Mouse (Mus musculus): ENCODE results near the gene Pdcd2l. TPM values are rescaled to one million over a fixed set of nuclear protein-coding genes. Genes with fewer than 3 reads are reported as not detected.
A peak's percentile ranks its signal among the peaks of the same experiment; 100 is the strongest.

Gene Pdcd2l
- 82.2 and 85.5 TPM in 2 replicates for polyA plus RNA-seq (2016; fragmentation: Nextera tagmentation; extraction: Ambion mirVana)

DNA sequence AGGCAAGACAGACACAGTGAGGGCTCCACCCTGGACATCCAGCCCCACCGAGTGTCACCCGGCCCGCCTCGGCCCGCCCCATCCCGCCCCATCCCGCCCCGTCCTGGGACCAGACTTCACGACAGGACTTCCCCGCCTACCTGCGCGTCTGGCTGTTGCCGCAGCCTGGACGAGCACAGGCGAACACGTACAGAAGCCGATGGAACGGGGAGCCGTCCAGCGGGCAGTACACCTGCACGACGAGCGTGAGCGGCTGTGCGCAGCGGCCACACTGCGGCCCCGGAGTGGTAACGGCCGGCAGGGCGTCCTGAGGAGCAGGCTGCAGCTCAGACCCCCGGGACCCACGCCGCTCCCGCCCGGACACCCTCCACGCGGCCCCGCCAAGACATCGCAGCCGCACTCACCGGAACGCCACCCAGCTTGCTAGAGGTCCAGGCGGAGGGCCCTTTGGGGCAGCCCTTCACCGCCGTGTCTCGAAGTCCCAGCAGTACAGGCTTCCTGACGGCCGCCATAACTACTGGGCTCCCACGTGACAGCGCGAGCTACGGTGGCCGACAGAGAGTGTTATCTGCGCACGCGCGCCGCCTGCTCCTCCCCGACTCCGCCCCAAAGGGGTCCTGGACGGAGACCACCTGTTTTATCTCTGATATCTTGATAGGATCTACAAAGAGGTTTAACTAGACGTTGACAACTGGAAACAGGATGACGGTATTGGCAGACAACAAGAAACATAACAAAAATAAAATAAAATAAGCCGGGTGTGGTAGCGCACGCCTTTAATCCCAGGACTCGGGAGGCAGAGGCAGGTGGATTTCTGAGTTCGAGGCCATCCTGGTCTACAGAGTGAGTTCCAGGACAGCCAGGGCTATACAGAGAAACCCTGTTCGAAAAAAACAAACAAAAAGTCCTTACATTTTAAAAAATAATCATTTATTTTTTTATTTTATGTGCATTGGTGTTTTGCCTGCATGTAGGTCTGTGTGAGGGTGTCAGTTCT is at the start of gene Pdcd2l:
Gene Pdcd2l, minus strand, starts transcription at position 530 of the 997 bp plus-strand sequence.
- H3K27ac ChIP-seq: peak within 1 kb of the TSS; percentile 92
- WGBS: 3% methylated on average over 70 of the region's 70 CpGs
- H3K9me3 ChIP-seq: no peaks in the 10 kb centered on the region; the same call in 1 of the 2 replicates
- peak; percentile 94 for DNase-seq (ENCODE audit: low spot score)
- peaks cover 8% of the 10 kb centered on the region for H3K4me1 ChIP-seq (replicated peaks)
- peaks cover 40% of the 10 kb centered on the region for H3K36me3 ChIP-seq
- no peaks in the 10 kb centered on the region for H3K27me3 ChIP-seq (ENCODE audit: insufficient read depth, poor library complexity, severe bottlenecking)
- H3K4me3 ChIP-seq: peak within 1 kb of the TSS; percentile 99

DNA sequence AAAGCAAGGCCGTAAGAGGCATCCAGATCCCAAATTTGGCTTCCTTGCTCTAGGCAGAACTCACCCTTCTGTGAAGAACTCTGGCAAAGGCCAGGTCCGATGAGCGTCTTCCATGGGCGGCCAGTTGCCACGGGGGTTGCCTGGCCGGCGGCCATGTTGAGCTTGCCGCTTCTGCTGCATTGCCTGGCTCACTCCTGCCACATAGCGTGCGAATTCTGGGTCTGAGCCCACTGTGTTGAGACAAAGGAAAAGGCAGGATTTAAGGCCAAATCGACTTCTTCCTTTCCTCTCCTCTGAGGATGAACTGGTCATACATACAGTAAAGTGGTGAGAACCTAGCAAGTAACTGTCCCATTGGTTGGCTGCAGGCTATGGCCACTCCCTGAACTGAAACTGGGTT is 45.7 kb upstream of the Pdcd2l start:
- H3K4me1 ChIP-seq (replicated peaks): no peaks in the 10 kb centered on the region
- H3K4me3 ChIP-seq: no peak overlapping the region
- no peak for DNase-seq (ENCODE audit: low spot score)
- H3K27me3 ChIP-seq (ENCODE audit: insufficient read depth, poor library complexity, severe bottlenecking): no peaks in the 10 kb centered on the region
- no peaks in the 10 kb centered on the region for H3K9me3 ChIP-seq
- WGBS: 94% methylated on average over 11 of the region's 11 CpGs
- H3K27ac ChIP-seq: no peak overlapping the region
- peaks cover 80% of the 10 kb centered on the region for H3K36me3 ChIP-seq

DNA sequence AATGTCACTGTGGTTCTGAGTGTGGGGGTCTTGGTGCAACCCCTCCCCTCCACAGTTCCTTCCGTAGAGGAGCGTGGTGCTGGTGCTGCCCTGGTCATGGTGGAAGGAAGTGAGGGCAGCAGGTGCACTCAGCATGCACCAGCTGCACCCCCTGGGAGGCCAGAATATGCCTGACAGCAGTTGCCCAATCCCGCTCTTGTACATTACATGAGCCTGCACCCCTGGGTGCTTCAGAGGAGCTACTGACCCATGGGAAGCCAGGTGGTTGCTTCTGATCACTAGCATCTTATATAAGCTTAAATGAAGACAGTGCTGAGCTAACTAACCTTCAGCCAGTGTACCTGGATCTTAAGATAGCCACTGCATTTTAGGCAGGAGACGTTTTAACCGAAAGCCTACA is 41.6 kb upstream of the Pdcd2l start:
- Histone ChIP-seq H3K9me3 (no peaks in the 10 kb centered on the region), H3K27ac (no peak overlapping the region), H3K36me3 (peaks cover 62% of the 10 kb centered on the region), H3K4me1 (replicated peaks) (peaks cover 15% of the 10 kb centered on the region), H3K4me3 (no peak overlapping the region), H3K27me3 (ENCODE audit: insufficient read depth, poor library complexity, severe bottlenecking) (no peaks in the 10 kb centered on the region)
- no peak for DNase-seq (ENCODE audit: low spot score)
- WGBS: 93% methylated on average over 5 of the region's 5 CpGs

DNA sequence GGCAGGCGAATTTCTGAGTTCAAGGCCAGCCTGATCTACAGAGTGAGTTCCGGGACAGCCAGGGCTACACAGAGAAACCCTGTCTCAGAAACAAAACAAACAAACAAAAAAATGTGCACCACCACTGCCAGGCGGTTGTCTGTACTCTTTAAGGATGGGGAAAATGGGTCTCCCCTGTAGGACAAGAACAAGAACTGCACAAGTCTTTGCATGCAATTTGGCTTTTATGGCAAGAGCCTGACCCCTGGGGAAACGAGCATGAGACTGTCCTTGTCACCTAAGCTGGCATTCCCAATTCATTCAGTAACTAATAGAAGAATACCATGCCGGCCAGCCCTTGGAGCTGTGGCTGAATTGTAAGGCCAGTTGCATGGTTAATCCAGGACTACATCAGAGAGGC is 39.1 kb upstream of the Pdcd2l start:
- H3K4me1 ChIP-seq (replicated peaks): peaks cover 17% of the 10 kb centered on the region
- DNase-seq (ENCODE audit: low spot score): no peak
- no peaks in the 10 kb centered on the region for H3K27me3 ChIP-seq (ENCODE audit: insufficient read depth, poor library complexity, severe bottlenecking)
- 86% methylated on average over 5 of the region's 5 CpGs for WGBS
- H3K9me3 ChIP-seq: no peaks in the 10 kb centered on the region
- no peak overlapping the region for H3K4me3 ChIP-seq
- H3K36me3 ChIP-seq: peaks cover 47% of the 10 kb centered on the region
- no peak overlapping the region for H3K27ac ChIP-seq

DNA sequence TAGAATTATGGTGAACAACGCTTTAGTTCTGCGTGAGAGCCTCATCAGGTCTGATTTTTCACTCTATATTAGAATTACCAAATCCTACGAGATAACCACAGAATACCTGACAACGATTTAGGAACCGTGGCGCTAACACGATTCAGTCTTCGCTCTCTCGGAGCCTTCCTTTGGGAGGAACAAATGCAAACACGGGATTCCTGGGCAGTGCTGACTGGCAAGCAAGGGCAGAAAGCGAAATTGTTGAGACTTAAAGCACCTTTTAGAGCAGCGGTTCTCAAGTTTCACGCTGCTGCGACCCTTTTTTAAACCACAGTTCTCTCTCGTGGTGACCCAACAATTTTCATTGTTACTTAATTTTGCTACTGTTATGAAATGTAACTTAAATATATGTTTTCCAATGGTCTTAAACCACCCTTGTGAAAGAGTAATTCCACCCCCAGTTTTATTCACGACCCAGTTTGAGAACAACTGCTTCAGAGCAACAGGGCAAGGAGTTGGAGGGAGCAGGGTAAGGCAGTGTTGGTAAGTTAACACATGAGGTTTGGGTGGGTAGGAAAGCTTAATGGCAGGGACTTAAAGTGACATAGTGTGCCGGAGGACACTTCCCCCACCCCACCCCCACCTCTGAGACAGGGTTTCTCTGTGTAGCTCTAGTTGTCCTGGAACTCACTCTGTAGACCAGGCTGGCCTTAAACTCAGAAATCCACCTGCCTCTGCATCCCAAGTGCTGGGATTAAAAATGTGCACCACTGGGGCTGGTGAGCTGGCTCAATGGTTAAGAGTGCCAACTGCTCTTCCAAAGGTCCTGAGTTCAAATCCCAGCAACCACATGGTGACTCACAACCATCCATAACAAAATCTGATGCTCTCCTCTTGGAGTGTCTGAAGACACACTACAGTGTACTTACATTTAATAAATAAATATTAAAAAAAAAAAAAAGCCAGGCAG is 38.4 kb upstream of the Pdcd2l start:
- DNase-seq (ENCODE audit: low spot score): peak; percentile 41

DNA sequence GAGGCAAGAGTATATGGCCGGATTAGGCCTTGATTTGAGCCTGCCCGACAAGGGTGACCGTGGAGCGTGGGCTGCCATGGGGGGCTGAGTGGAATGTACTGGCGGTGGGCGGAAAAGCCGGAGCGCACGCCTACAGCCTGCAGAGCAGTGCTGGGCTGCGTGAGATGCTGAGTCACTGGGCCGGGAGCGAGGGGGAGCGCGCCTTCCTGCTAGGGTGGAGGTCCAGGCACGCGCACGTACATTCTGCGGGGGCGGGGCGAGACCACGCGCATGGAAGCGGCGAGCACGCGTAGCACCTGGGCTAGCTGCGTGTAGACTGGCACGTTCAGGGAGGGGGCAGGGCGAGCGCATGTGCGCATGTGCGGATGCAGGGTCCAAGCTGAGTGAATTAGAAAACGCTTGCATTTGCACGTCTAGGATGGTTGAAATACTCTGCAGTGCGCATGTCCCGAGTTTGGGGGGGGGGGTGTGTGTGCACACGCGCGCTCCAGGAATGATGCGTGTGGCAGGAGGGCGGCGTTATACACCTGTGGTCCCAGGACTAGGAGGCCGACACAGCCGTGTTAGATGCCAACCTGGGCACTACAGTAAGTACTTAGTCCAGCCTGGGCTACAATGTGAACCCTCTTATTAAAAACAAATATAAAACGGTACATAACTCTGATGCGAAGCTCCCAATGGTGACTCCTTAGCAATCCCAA is 37.6 kb upstream of the Pdcd2l start:
- Histone ChIP-seq H3K4me1 (replicated peaks) (peaks cover 28% of the 10 kb centered on the region), H3K36me3 (peaks cover 32% of the 10 kb centered on the region), H3K9me3 (no peaks in the 10 kb centered on the region), H3K27ac (peak overlapping the region; percentile 93), H3K4me3 (peak overlapping the region; percentile 57), H3K27me3 (ENCODE audit: insufficient read depth, poor library complexity, severe bottlenecking) (no peaks in the 10 kb centered on the region)
- WGBS: under 1% methylated on average over 46 of the region's 46 CpGs
- DNase-seq (ENCODE audit: low spot score): peak; percentile 99

More for the DNA sequence above, 38.4 kb upstream of the Pdcd2l start:
- peak overlapping the region; percentile 93 for H3K27ac ChIP-seq
- H3K9me3 ChIP-seq: no peaks in the 10 kb centered on the region
- H3K4me3 ChIP-seq: peak overlapping the region; percentile 57
- WGBS: 3% methylated on average over 17 of the region's 17 CpGs
- peaks cover 40% of the 10 kb centered on the region for H3K36me3 ChIP-seq
- no peaks in the 10 kb centered on the region for H3K27me3 ChIP-seq (ENCODE audit: insufficient read depth, poor library complexity, severe bottlenecking)
- peaks cover 22% of the 10 kb centered on the region for H3K4me1 ChIP-seq (replicated peaks)

DNA sequence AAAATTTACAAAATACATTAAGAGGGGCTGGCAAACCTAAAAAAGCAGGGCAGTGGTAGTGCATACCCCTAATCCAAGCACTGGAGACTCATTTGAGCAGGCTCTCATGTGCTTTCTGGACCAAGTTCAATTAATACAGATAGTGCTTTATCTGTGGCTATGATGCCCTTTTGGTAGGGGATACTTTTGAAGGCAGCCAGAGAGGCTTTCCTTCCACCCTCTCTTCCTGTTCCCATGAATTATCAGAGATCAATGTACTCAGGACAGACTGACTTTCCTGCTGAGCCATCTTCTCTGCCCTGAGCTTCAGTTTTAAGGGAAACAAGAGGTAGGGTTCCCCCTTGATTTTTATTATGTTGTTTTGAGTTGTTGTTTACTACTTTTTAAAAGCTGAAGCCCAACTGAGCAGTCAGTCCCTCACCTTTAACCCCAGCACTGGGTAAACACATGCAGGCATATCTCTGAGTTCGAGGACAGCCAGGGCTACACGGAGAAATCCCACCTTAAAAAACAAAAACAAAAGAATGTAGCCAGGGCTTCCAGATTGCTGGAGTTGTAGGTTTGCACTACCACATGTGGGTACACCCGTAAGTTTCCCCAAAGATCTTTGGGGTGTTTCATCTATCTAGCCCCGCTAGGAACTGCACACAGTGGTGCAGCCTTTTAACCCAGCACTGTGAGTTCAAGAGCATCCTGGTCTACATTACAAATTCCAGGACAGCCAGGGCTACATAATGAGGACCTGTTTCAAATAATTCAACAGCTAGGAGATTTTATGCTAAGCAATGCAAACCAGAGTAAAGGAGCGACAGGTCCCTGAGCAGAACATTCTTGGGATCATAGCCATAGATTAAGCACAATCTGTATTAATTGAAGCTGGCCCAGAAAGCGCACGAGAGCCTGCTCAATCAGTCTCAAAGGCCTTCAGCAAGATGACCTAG is 36.6 kb upstream of the Pdcd2l start:
- H3K36me3 ChIP-seq: peaks cover 29% of the 10 kb centered on the region
- H3K4me3 ChIP-seq: peak overlapping the region; percentile 57
- H3K9me3 ChIP-seq: no peaks in the 10 kb centered on the region
- WGBS: 45% methylated on average over 7 of the region's 7 CpGs
- DNase-seq (ENCODE audit: low spot score): no peak
- H3K27me3 ChIP-seq (ENCODE audit: insufficient read depth, poor library complexity, severe bottlenecking): no peaks in the 10 kb centered on the region
- H3K27ac ChIP-seq: peak overlapping the region; percentile 93
- peaks cover 38% of the 10 kb centered on the region for H3K4me1 ChIP-seq (replicated peaks)

DNA sequence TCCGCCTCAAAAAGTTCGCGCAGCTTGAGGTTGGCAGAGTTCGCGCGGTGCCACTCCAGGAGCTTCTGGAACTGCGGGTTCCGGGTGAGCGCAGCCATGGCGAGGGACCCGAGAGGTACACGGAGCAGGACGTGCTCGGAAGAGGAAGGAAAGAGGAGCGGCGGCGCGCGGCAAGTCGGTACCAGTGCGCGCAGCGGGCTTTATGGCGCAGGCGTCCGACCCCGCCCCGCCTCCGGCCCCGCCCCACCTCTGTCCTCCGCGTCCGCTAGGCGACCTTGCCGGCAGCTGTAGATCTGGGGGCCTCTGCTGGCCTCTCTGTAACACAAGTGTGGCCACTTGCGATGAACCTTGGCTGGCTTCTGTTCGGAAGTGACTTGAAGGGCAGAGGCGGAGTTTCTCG is 33.7 kb upstream of the Pdcd2l start, which contains the start of gene Gpi1:
Gene Gpi1, minus strand, starts transcription at position 221 of the 400 bp plus-strand sequence.
- WGBS: 0% methylated on average over 39 of the region's 39 CpGs
- no peaks in the 10 kb centered on the region for H3K9me3 ChIP-seq
- H3K27me3 ChIP-seq (ENCODE audit: insufficient read depth, poor library complexity, severe bottlenecking): no peaks in the 10 kb centered on the region
- peak within 1 kb of the TSS; percentile 69 for H3K4me3 ChIP-seq
- peaks cover 53% of the 10 kb centered on the region for H3K4me1 ChIP-seq (replicated peaks)
- H3K36me3 ChIP-seq: peaks cover 37% of the 10 kb centered on the region
- DNase-seq (ENCODE audit: low spot score): peak; percentile 92
- peak within 1 kb of the TSS; percentile 92 for H3K27ac ChIP-seq

DNA sequence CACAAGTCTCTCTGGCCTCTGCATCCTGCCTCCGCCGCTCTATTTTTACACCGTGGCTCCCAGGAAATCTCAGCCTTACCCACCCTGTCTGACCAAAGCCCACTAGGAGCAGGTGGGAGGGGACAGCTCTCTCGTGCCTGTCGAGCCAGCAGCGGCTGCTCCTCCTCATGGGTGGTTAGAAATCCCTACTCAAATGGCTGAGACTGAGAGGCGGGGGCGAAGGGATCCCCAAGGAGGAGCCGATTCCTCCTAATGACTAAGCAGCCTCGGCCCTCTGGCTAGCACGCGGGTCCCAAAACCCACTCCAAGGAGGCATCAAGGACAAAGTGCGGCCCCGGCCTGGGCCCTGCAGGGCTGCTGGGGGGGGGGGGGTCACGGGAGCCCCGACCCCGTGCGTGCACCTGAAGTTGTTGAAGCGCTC is 33.2 kb upstream of the Pdcd2l start:
- Histone ChIP-seq H3K4me1 (replicated peaks) (peaks cover 49% of the 10 kb centered on the region), H3K27ac (peak overlapping the region; percentile 92), H3K36me3 (peaks cover 41% of the 10 kb centered on the region), H3K9me3 (no peaks in the 10 kb centered on the region), H3K27me3 (ENCODE audit: insufficient read depth, poor library complexity, severe bottlenecking) (no peaks in the 10 kb centered on the region), H3K4me3 (peak overlapping the region; percentile 69)
- DNase-seq (ENCODE audit: low spot score): peak; percentile 70
- WGBS: 1% methylated on average over 19 of the region's 19 CpGs

DNA sequence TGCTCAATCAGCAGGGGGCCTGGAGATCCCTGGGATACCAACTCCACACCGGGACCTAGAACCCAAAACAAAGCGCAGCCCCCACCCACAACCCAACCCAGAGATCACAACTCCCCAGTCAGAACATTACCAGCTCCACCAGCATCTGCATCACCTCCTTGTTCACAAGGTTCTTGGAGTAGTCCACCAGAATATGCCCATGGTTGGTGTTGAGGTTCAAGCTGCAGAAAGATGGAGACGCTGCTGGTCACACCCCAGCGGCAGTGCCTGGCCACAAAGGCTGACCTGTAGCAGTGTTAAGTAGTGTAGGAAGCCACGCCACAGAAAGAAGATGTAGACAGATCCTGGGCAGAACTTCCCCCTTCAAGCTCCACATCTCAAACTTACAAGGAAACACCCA is 32.7 kb upstream of the Pdcd2l start:
- Histone ChIP-seq H3K4me3 (peak overlapping the region; percentile 69), H3K27ac (peak overlapping the region; percentile 92), H3K27me3 (ENCODE audit: insufficient read depth, poor library complexity, severe bottlenecking) (no peaks in the 10 kb centered on the region), H3K9me3 (no peaks in the 10 kb centered on the region), H3K36me3 (peaks cover 46% of the 10 kb centered on the region), H3K4me1 (replicated peaks) (peaks cover 47% of the 10 kb centered on the region)
- WGBS: 21% methylated on average over 5 of the region's 5 CpGs
- DNase-seq (ENCODE audit: low spot score): no peak

DNA sequence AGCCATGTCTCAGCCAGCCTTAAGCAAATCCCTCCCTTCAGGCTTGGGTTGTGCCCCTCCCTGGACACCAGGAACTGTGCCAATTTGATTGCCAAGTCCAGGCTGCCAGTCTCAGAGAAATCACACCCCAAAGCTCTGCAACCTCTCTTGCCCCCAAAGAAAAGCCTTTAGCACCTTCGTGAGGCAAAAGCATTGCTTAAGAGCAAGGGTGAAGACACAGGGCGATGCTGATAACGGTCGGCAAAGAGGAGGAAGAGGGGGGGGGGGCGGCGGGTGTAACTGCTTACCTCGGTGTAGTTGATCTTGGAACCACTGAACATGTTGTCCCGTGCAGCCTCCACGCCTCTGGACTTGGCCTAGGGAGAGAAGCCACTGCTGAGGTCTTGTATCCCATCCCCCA is 32.2 kb upstream of the Pdcd2l start:
- Histone ChIP-seq H3K27ac (peak overlapping the region; percentile 92), H3K27me3 (ENCODE audit: insufficient read depth, poor library complexity, severe bottlenecking) (no peaks in the 10 kb centered on the region), H3K4me1 (replicated peaks) (peaks cover 44% of the 10 kb centered on the region), H3K9me3 (no peaks in the 10 kb centered on the region), H3K36me3 (peaks cover 51% of the 10 kb centered on the region), H3K4me3 (peak overlapping the region; percentile 69)
- DNase-seq (ENCODE audit: low spot score): no peak
- 66% methylated on average over 9 of the region's 9 CpGs for WGBS

All from hindbrain, embryonic 10.5 days (tissue).